Mouse (Mus musculus): ENCODE results near the gene Thg1l. TPM values are rescaled to one million over a fixed set of nuclear protein-coding genes. Genes with fewer than 3 reads are reported as not detected.

The Thg1l gene
- polyA plus RNA-seq, 1 experiment from 2014 or later = 13.4 TPM

DNA sequence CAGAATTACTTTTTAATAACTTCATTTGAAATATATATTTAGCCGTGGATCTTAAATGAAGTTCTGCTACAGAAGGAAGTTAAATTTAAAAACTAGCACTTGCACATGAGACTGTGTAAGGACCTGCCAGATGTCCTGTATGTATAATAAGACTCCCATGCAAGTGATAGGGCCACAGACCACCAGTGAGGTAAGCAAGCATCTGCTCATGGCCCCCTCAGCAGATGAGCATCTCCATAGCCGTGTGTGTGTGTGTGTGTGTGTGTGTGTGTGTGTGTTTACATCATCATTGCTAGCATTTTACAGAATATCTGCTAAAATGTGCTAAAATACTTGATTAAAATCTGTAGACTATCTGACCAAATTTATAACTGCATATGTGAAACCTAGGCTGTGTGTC is 57.9 kb downstream of the Thg1l start:
- no peak overlapping the region for H3K4me2 ChIP-seq (replicated peaks)
- H3K9me3 ChIP-seq = no peaks in the 10 kb centered on the region
- H3K27me3 ChIP-seq (replicated peaks) = no peaks in the 10 kb centered on the region
- no peak overlapping the region for H3K27ac ChIP-seq
- 89% methylated on average over 2 of the region's 2 CpGs for WGBS
- H3K4me3 ChIP-seq (replicated peaks) = no peak overlapping the region
- peaks cover 19% of the 10 kb centered on the region; the same call in 1 of the 2 replicates for H3K36me3 ChIP-seq
- H3K4me1 ChIP-seq (replicated peaks) = no peaks in the 10 kb centered on the region
- no peak for ATAC-seq
- no peak overlapping the region for H3K9ac ChIP-seq

Other genes starting within 250 kb of the Thg1l start
- gene Clint1, start 103.4 kb downstream of the Thg1l start, polyA plus RNA-seq (2015; fragmentation: Nextera tagmentation; extraction: Ambion mirVana) = 102 and 106 TPM in 2 replicates
- 5.6 and 6.7 TPM in 2 replicates for gene Lsm11, start 10.6 kb downstream of the Thg1l start, polyA plus RNA-seq (2015; fragmentation: Nextera tagmentation; extraction: Ambion mirVana)
- gene Sox30, start 24.8 kb upstream of the Thg1l start, polyA plus RNA-seq (2015; fragmentation: Nextera tagmentation; extraction: Ambion mirVana) = 0.09 and 0.18 TPM in 2 replicates
- gene Gm12166, start 96.8 kb upstream of the Thg1l start, polyA plus RNA-seq (2015; fragmentation: Nextera tagmentation; extraction: Ambion mirVana) = 5.2 and 7.3 TPM in 2 replicates
- gene Adam19, start 100.5 kb upstream of the Thg1l start, polyA plus RNA-seq (2015; fragmentation: Nextera tagmentation; extraction: Ambion mirVana) = 16.5 and 16.6 TPM in 2 replicates
- 3.1 and 3.6 TPM in 2 replicates for gene Nipal4, start 211.0 kb upstream of the Thg1l start, polyA plus RNA-seq (2015; fragmentation: Nextera tagmentation; extraction: Ambion mirVana)

Measured in intestine, embryonic 15.5 days (tissue).